Mouse (Mus musculus): ENCODE data around the gene Glud1. TPM values are rescaled to one million over a fixed set of nuclear protein-coding genes. Genes with fewer than 3 reads are reported as not detected.
"Not testable (repeated sequence)": the region's sequence is repeated elsewhere in the genome, so short reads cannot be mapped to it uniquely, and the experiment has no call there.

Gene Glud1
- polyA plus RNA-seq, 1 experiment from 2014 or later: 68.7 TPM

DNA sequence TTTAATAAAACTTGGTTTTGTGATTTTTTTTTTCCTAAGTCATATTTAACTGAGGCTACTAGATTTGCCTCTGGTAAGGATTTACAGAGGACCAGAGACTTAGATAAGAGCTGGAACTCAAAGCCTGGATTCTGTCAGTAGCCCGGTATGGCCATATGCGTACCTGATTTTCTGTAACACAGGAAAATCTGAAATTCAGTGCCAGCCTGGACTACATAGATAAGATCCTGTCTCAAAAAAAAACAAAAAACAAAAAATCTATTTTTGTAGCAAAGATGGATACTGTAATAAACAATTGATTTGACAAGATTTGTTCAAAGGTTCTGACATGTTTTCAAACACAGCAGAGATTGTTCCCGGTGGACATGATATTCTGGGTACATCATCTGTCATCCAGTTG lies 3.1 kb downstream of the Glud1 start:
- Histone ChIP-seq H3K9me3 (no peaks in the 10 kb centered on the region), H3K9ac (no peak overlapping the region), H3K4me1 (peaks cover 29% of the 10 kb centered on the region), H3K27ac (no peak overlapping the region), H3K27me3 (no peaks in the 10 kb centered on the region), H3K36me3 (no peaks in the 10 kb centered on the region), H3K4me3 (no peak overlapping the region), H3K4me2 (no peak overlapping the region; the same call in 1 of the 2 replicates)
- no peak for ATAC-seq (ENCODE audit: borderline replicate concordance, extremely low read depth, low FRiP score, low TSS enrichment)
- WGBS: 57% methylated on average over 3 of the region's 3 CpGs

DNA sequence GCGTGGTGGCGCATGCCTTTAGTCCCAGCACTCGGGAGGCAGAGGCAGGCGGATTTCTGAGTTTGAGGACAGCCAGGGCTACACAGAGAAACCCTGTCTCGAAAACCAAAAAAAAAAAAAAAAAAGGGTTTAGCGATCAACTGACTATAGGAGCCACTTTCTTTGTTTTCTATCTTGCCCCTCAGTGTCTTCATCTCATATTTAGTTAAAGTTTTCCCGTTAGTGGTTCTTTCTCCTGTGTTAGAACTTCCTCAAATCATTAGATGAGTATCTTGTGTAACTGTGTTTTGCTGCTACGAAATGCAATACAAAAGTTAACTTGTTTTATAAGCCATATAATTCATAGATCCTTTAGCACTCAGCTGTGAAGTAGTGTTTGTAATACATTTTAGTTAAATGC lies 3.9 kb downstream of the Glud1 start:
- 89% methylated on average over 8 of the region's 8 CpGs for WGBS
- not testable (repeated sequence) for H3K27ac ChIP-seq; H3K9ac ChIP-seq; H3K36me3 ChIP-seq; H3K4me2 ChIP-seq; H3K9me3 ChIP-seq; H3K4me3 ChIP-seq; H3K27me3 ChIP-seq; ATAC-seq (ENCODE audit: borderline replicate concordance, extremely low read depth, low FRiP score, low TSS enrichment)
- peaks cover 29% of the 10 kb centered on the region for H3K4me1 ChIP-seq

DNA sequence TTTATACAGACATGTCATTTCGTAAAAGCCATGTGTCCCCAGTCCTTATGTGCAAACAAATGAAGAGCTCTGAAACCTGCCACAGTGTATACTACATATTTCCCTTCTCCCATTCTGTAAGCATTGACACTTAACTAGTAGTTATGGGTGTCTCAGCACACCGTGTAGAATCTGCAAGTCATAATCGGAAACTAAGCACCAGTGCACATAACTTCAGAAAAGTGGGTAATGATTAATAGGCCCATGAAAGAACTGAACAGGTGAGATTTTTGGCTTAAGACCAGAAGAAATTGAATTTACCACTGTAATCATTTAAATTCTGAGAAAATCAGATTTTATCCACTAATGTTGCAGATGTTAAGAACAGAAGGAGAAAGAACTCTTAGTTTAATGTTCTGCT lies 4.3 kb downstream of the Glud1 start:
- 54% methylated on average over 3 of the region's 3 CpGs for WGBS
- H3K27me3 ChIP-seq: no peaks in the 10 kb centered on the region
- H3K27ac ChIP-seq: no peak overlapping the region
- H3K36me3 ChIP-seq: no peaks in the 10 kb centered on the region; the same call in 1 of the 2 replicates
- H3K4me1 ChIP-seq: peaks cover 29% of the 10 kb centered on the region
- no peak overlapping the region for H3K4me3 ChIP-seq
- H3K9me3 ChIP-seq: no peaks in the 10 kb centered on the region
- no peak overlapping the region for H3K4me2 ChIP-seq
- ATAC-seq (ENCODE audit: borderline replicate concordance, extremely low read depth, low FRiP score, low TSS enrichment): no peak
- no peak overlapping the region for H3K9ac ChIP-seq

DNA sequence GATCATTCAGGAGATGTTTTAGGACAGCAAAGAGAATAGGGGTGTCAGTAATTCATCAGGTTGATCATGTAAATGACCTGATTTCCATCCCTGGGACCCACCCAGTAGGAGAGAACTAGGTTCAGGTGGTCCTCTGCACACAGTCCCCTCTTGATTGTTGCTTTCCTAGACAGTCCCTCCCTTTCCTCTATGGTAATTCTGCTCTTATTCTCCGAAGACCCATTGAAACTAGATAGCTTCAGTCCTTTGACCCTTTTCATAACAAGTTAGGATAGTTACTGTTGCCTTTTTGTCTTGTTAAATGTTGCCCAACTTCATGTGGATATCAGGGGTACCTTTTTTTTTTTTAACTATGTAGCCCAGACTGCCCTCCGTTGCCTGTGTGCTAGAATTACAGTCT lies 5.8 kb downstream of the Glud1 start:
- no peaks in the 10 kb centered on the region for H3K9me3 ChIP-seq
- H3K4me2 ChIP-seq: no peak overlapping the region
- peaks cover 11% of the 10 kb centered on the region for H3K36me3 ChIP-seq
- no peak for ATAC-seq (ENCODE audit: borderline replicate concordance, extremely low read depth, low FRiP score, low TSS enrichment)
- H3K4me3 ChIP-seq: no peak overlapping the region
- 87% methylated on average over 2 of the region's 2 CpGs for WGBS
- H3K4me1 ChIP-seq: peaks cover 29% of the 10 kb centered on the region
- H3K9ac ChIP-seq: no peak overlapping the region
- H3K27me3 ChIP-seq: no peaks in the 10 kb centered on the region
- H3K27ac ChIP-seq: no peak overlapping the region

DNA sequence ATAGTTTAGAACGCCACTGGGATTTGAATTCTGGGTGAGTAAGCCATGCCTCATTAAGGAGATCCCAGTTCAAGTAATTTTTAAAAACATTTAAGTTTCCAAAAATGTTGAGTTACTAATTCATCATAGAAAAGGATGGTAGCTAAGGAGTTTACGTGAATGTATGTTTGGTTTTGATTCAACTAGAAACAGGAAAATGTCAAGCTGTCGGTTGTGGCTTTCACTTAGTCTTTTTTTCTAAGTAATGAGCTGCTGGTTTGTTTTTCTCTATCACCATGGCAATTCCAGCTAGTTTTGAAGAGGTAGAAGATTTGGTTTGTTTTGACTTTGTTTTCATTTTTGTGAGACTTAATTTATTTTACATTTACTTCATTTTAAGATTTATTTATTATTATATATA lies 6.9 kb downstream of the Glud1 start:
- no peaks in the 10 kb centered on the region for H3K9me3 ChIP-seq
- no peak overlapping the region for H3K4me3 ChIP-seq
- ATAC-seq (ENCODE audit: borderline replicate concordance, extremely low read depth, low FRiP score, low TSS enrichment): no peak
- H3K27me3 ChIP-seq: no peaks in the 10 kb centered on the region
- H3K9ac ChIP-seq: no peak overlapping the region
- peaks cover 22% of the 10 kb centered on the region for H3K4me1 ChIP-seq
- no peak overlapping the region for H3K27ac ChIP-seq
- H3K4me2 ChIP-seq: no peak overlapping the region
- 73% methylated on average over 3 of the region's 3 CpGs for WGBS
- H3K36me3 ChIP-seq: peaks cover 11% of the 10 kb centered on the region

DNA sequence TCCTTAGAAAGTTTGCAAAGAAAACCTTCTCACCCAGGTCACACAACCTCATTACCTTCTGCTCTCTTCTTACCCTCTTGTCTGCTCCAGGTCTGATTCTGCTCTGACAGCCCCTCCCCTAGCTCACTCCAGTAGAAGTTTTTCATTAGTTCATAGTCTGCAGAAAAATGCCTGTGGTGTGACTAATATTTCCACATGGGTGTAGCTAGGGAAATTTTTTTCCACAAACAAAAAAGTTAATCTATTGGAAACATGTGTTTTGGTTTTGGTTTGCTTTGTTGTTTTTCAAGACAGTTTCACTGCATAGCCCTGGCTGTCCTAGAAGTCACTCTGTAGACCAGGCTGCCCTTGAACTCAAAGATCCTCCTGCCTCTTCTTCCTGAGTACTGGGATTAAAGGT lies 7.6 kb downstream of the Glud1 start:
- peaks cover 18% of the 10 kb centered on the region for H3K4me1 ChIP-seq
- no peaks in the 10 kb centered on the region for H3K9me3 ChIP-seq
- H3K27ac ChIP-seq: no peak overlapping the region
- no peak overlapping the region for H3K4me2 ChIP-seq
- no peak for ATAC-seq (ENCODE audit: borderline replicate concordance, extremely low read depth, low FRiP score, low TSS enrichment)
- peaks cover 12% of the 10 kb centered on the region for H3K36me3 ChIP-seq
- H3K4me3 ChIP-seq: no peak overlapping the region
- no peaks in the 10 kb centered on the region for H3K27me3 ChIP-seq
- H3K9ac ChIP-seq: no peak overlapping the region

DNA sequence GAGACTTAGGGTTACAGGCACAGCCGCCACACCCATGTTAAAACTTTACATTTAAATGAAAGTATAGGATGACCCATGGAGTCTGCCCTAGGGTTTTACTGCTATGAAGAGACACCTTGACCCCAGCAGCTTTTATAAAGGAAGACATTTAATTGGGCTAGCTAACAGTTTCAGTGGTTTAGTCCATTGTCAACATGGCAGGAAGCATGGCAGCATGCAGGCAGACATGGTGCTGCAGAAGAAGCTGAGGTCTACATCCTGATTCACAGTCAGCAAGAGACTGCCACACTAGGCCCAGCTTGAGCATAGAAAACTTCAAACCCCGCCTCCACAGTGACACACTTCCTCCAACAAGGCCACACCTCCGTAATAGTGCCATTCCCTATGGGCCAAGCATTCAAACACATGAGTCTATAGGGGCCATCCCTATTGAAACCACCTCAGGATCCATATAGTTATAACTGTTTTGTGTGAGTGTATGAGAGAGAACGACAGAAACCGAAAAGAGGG lies 13.1 kb downstream of the Glud1 start:
- Histone ChIP-seq H3K9ac (no peak overlapping the region), H3K27me3 (no peaks in the 10 kb centered on the region), H3K27ac (no peak overlapping the region), H3K4me1 (no peaks in the 10 kb centered on the region), H3K4me3 (no peak overlapping the region), H3K9me3 (no peaks in the 10 kb centered on the region), H3K36me3 (peaks cover 27% of the 10 kb centered on the region), H3K4me2 (no peak overlapping the region)
- no peak for ATAC-seq (ENCODE audit: borderline replicate concordance, extremely low read depth, low FRiP score, low TSS enrichment)
- 96% methylated on average over 5 of the region's 5 CpGs for WGBS

DNA sequence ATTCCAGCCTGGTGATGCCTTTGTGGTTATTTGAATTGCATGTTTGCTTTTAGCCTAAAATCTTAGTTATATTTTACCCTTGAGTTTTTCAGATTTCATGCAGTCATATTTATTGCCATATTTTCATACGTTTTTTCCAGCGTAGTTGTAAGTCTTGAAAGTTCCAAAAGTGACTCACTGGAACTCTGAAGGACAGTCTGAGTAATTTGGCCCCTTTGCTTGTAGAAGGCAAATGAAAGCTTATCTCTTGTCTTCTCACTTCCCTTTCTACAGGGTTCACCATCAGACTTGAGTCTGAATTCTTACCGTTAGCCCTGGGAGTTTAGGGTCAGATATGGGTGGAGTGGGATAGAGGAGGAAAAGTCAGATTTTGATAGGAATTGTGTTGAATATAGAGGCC lies 16.1 kb downstream of the Glud1 start:
- no peak for ATAC-seq (ENCODE audit: borderline replicate concordance, extremely low read depth, low FRiP score, low TSS enrichment)
- H3K27me3 ChIP-seq: no peaks in the 10 kb centered on the region
- H3K4me1 ChIP-seq: no peaks in the 10 kb centered on the region
- H3K4me3 ChIP-seq: no peak overlapping the region
- WGBS: 82% methylated on average over 3 of the region's 3 CpGs
- no peak overlapping the region for H3K4me2 ChIP-seq
- no peak overlapping the region for H3K9ac ChIP-seq
- no peak overlapping the region for H3K27ac ChIP-seq
- peaks cover 40% of the 10 kb centered on the region for H3K36me3 ChIP-seq
- H3K9me3 ChIP-seq: no peaks in the 10 kb centered on the region

DNA sequence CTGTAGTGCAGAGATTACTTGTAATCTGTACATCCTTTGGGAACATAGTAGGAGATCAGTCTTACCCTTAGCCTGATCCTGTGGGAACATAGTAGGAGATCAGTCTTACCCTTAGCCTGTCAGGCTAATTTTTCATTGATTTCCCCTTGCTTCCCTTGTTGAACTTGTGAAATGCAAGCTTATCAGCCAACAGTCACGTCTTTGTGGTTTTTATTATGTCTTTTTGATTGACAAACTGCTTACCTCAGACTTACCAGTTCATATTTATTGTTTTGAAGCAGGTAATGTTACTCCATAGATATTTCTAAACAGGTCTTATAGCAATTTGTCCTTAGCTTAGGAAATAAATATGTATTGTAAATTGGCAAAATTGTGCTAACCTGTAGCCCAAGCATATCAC lies 17.1 kb downstream of the Glud1 start:
- no peak for ATAC-seq (ENCODE audit: borderline replicate concordance, extremely low read depth, low FRiP score, low TSS enrichment)
- Histone ChIP-seq H3K4me1 (no peaks in the 10 kb centered on the region), H3K4me2 (no peak overlapping the region), H3K9me3 (no peaks in the 10 kb centered on the region), H3K9ac (no peak overlapping the region), H3K27ac (no peak overlapping the region), H3K36me3 (peaks cover 46% of the 10 kb centered on the region), H3K27me3 (no peaks in the 10 kb centered on the region), H3K4me3 (no peak overlapping the region)
- 65% methylated on average over 1 of the region's 1 CpGs for WGBS

DNA sequence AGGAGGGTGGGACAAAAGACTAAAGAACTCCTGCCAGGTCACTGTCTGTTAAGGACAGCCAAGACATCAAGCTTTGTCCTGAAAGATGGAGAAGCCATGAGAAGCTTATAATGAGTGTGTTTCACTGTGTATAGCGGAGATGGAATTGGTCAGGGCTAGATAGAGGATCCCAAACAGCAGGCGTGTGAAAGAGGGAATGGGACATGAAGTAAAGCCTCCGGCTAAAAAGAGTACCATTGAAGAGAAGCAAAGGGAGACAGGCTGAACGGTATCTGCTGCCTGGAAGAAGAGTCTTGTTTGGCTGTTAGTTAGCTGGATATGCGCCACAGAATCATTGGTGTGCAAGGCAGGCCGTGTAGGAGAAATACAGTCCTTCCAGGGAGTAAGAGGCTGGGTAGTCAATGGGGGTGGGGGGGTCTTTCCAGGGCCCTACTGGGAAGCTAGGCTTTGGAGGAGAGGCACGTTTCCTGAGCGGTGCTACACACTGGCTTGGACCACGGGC lies 20.2 kb downstream of the Glud1 start:
- Histone ChIP-seq H3K9me3 (no peaks in the 10 kb centered on the region), H3K4me3 (no peak overlapping the region), H3K27ac (no peak overlapping the region), H3K9ac (no peak overlapping the region), H3K27me3 (no peaks in the 10 kb centered on the region), H3K36me3 (peaks cover 56% of the 10 kb centered on the region), H3K4me1 (no peaks in the 10 kb centered on the region), H3K4me2 (no peak overlapping the region)
- WGBS: 90% methylated on average over 9 of the region's 9 CpGs
- ATAC-seq (ENCODE audit: borderline replicate concordance, extremely low read depth, low FRiP score, low TSS enrichment): no peak

DNA sequence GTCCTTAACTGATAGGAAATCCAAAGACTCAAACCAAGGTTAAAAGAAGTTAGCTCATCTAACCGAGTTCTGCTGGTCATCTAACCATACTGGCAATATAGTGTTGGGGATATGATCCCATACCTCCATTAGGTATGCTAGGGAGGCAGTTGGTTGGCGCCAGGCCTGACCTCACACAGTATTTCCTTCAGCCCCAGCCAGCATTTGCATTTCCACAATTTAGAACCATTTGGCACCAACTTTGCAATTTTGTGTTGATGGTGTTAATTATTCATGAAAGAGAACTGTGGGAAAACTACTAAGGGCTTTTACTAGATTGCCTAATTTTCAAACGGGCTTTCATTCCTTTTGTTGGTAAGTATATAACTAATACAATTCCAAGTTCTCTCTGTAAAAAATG lies 21.4 kb downstream of the Glud1 start:
- WGBS: 79% methylated on average over 3 of the region's 3 CpGs
- Histone ChIP-seq H3K9me3 (no peaks in the 10 kb centered on the region), H3K4me3 (no peak overlapping the region), H3K27ac (no peak overlapping the region), H3K27me3 (no peaks in the 10 kb centered on the region), H3K4me2 (no peak overlapping the region), H3K4me1 (no peaks in the 10 kb centered on the region), H3K36me3 (peaks cover 68% of the 10 kb centered on the region), H3K9ac (no peak overlapping the region)
- no peak for ATAC-seq (ENCODE audit: borderline replicate concordance, extremely low read depth, low FRiP score, low TSS enrichment)

DNA sequence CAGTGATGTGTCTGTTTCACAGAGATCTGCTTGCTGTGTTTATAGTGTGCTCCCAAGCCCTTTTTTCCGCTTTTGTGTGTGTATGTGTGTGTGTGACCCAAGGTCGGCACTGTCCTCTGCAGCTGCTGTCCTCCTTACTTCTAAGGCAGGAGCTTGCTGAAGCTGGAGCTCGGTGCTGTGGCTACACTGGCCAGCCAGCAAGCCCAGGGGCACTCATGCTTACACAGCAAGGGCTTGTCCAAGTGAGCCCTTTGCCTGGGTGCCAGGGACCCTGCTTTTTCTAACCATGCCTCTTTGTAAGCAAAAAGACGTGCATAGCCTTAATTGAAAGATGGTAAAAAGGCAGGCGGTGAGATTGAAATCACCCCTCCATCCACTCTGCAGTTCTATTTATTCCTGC lies 21.9 kb downstream of the Glud1 start:
- Histone ChIP-seq H3K9ac (no peak overlapping the region), H3K36me3 (peaks cover 72% of the 10 kb centered on the region), H3K4me1 (no peaks in the 10 kb centered on the region), H3K4me3 (no peak overlapping the region), H3K27ac (no peak overlapping the region), H3K9me3 (no peaks in the 10 kb centered on the region), H3K4me2 (no peak overlapping the region), H3K27me3 (no peaks in the 10 kb centered on the region)
- WGBS: 87% methylated on average over 5 of the region's 5 CpGs
- no peak for ATAC-seq (ENCODE audit: borderline replicate concordance, extremely low read depth, low FRiP score, low TSS enrichment)

DNA sequence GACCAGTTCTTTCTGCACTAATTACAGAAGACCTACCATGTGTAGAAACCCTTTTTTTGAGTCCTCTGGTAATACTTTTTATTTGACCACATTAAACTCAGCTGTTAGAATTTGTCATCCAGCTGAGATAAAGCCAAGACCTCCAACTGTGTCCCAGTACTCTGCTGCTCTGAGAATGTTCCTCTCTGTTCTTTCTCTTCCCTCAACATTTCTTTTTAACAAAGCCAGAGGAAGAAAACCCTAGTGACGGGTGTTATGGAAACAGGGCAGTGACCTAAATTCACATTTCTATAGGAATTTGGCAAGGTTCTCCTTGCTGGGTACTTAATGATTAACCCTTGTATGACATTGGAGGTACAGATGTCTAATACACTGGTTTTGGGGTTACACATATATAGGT lies 28.9 kb downstream of the Glud1 start:
- 49% methylated on average over 1 of the region's 1 CpGs for WGBS
- no peak overlapping the region for H3K27ac ChIP-seq
- no peak overlapping the region for H3K4me2 ChIP-seq
- no peak overlapping the region for H3K4me3 ChIP-seq
- H3K36me3 ChIP-seq: peaks cover 76% of the 10 kb centered on the region
- H3K9ac ChIP-seq: no peak overlapping the region
- H3K9me3 ChIP-seq: no peaks in the 10 kb centered on the region
- no peaks in the 10 kb centered on the region for H3K4me1 ChIP-seq
- H3K27me3 ChIP-seq: no peaks in the 10 kb centered on the region
- no peak for ATAC-seq (ENCODE audit: borderline replicate concordance, extremely low read depth, low FRiP score, low TSS enrichment)
